In genomic region chr12:55399128-55399677, GRCm38 (mm10) we compare ENCODE assay signal across 7 mouse cellular contexts. TPM values are rescaled to one million over a fixed set of nuclear protein-coding genes. Genes with fewer than 3 reads are reported as not detected.
A peak's percentile ranks its signal among the peaks of the same experiment; 100 is the strongest.
DNase-seq lines count a peak whose midpoint lies in the region; ATAC-seq and TF ChIP-seq lines count a peak whose summit lies in the region.

No protein-coding gene starts in this region.

- no peaks in the 10 kb centered on the region for H3K9me3 ChIP-seq in forebrain, embryonic 13.5 days (replicated peaks)
- no peaks in the 10 kb centered on the region for H3K9me3 ChIP-seq in liver, embryonic 13.5 days (replicated peaks)
- no peaks in the 10 kb centered on the region for H3K9me3 ChIP-seq in stomach, postnatal 0 days (ENCODE audit: control insufficient read depth, low read length)

- DNase-seq in testis, postnatal 14 days (ENCODE audit: low spot score) = no peak
- no peak for DNase-seq in liver, embryonic 13.5 days
- no peak for DNase-seq in stomach, postnatal 0 days (ENCODE audit: low spot score)
- DNase-seq in retina, embryonic 14.5 days (ENCODE audit: low spot score) = no peak
- DNase-seq in cerebellum, adult 18-20 months = no peak

- H3K4me1 ChIP-seq in testis, adult 2 months (ENCODE audit: control insufficient read depth, insufficient read depth, low read length) = peaks cover 7% of the 10 kb centered on the region
- peaks cover 15% of the 10 kb centered on the region for H3K4me1 ChIP-seq in forebrain, embryonic 13.5 days
- peaks cover 27% of the 10 kb centered on the region for H3K4me1 ChIP-seq in liver, embryonic 13.5 days (replicated peaks)
- peaks cover 9% of the 10 kb centered on the region; the same call in 1 of the 2 replicates for H3K4me1 ChIP-seq in stomach, postnatal 0 days (replicated peaks; ENCODE audit: control insufficient read depth, insufficient read depth)

- peak overlapping the region; percentile 97 for H3K4me3 ChIP-seq in testis, adult 2 months (ENCODE audit: control insufficient read depth, low read depth, low read length)
- peak overlapping the region; percentile 85 for H3K4me3 ChIP-seq in forebrain, embryonic 13.5 days
- H3K4me3 ChIP-seq in liver, embryonic 13.5 days (replicated peaks) = peak overlapping the region; percentile 92
- peak overlapping the region; percentile 93 for H3K4me3 ChIP-seq in stomach, postnatal 0 days (ENCODE audit: low read depth, low read length)

- no peak for TF ChIP-seq POLR2A in testis, adult 2 months (IDR thresholded peaks at IDR 0.05; ENCODE audit: control insufficient read depth, low read depth, low read length)

- peak overlapping the region; percentile 90 for H3K27ac ChIP-seq in testis, adult 2 months (ENCODE audit: control insufficient read depth, insufficient read depth, low read depth, low read length)
- peak overlapping the region; percentile 87 for H3K27ac ChIP-seq in forebrain, embryonic 13.5 days
- H3K27ac ChIP-seq in liver, embryonic 13.5 days = peak overlapping the region; percentile 81
- H3K27ac ChIP-seq in stomach, postnatal 0 days (replicated peaks) = peak overlapping the region; percentile 97

- ATAC-seq in forebrain, embryonic 13.5 days = no peak; the same call in 1 of the 2 replicates
- peak; percentile 39 for ATAC-seq in liver, embryonic 13.5 days (ENCODE audit: low read depth)
- no peak for ATAC-seq in stomach, postnatal 0 days (ENCODE audit: low FRiP score, low TSS enrichment)

- H3K36me3 ChIP-seq in testis, adult 2 months (ENCODE audit: control insufficient read depth, insufficient read depth, low read length) = no peaks in the 10 kb centered on the region
- peaks cover 12% of the 10 kb centered on the region; the same call in 1 of the 2 replicates for H3K36me3 ChIP-seq in forebrain, embryonic 13.5 days (ENCODE audit: poor library complexity, severe bottlenecking)
- H3K36me3 ChIP-seq in liver, embryonic 13.5 days = peaks cover 14% of the 10 kb centered on the region
- H3K36me3 ChIP-seq in stomach, postnatal 0 days (ENCODE audit: control insufficient read depth, insufficient read depth, low read length) = 0 out of 2 replicates have a peak, but pooled peaks cover 3% of the 10 kb centered on the region

- TF ChIP-seq EP300 in stomach, postnatal 0 days (optimal IDR thresholded peaks at IDR 0.05) = no peak

- under 1% methylated on average over 20 of the region's 20 CpGs for WGBS in forebrain, embryonic 13.5 days
- under 1% methylated on average over 20 of the region's 20 CpGs for WGBS in liver, embryonic 13.5 days (ENCODE audit: insufficient replicate concordance)
- 1% methylated on average over 20 of the region's 20 CpGs for WGBS in stomach, postnatal 0 days

- no peak for TF ChIP-seq CTCF in testis, adult 2 months (IDR thresholded peaks at IDR 0.05; ENCODE audit: control insufficient read depth, insufficient read depth, insufficient replicate concordance, low read depth, low read length)
- TF ChIP-seq CTCF in stomach, postnatal 0 days (IDR thresholded peaks at IDR 0.05; ENCODE audit: low read depth) = no peak

- peak overlapping the region; percentile 94 for H3K4me2 ChIP-seq in forebrain, embryonic 13.5 days
- peak overlapping the region; percentile 91 for H3K4me2 ChIP-seq in liver, embryonic 13.5 days
- H3K4me2 ChIP-seq in stomach, postnatal 0 days (replicated peaks; ENCODE audit: low read depth) = peak overlapping the region; percentile 74

- peak overlapping the region; percentile 91 for H3K9ac ChIP-seq in forebrain, embryonic 13.5 days
- peak overlapping the region; percentile 93 for H3K9ac ChIP-seq in liver, embryonic 13.5 days
- H3K9ac ChIP-seq in stomach, postnatal 0 days (ENCODE audit: low read length) = peak overlapping the region; percentile 95

- H3K27me3 ChIP-seq in testis, adult 2 months (ENCODE audit: control insufficient read depth, insufficient read depth, low read length) = no peaks in the 10 kb centered on the region
- H3K27me3 ChIP-seq in forebrain, embryonic 13.5 days = no peaks in the 10 kb centered on the region
- no peaks in the 10 kb centered on the region for H3K27me3 ChIP-seq in liver, embryonic 13.5 days
- H3K27me3 ChIP-seq in stomach, postnatal 0 days (ENCODE audit: control insufficient read depth, insufficient read depth, low read length) = no peaks in the 10 kb centered on the region

RNA-seq across cellular contexts. Expression of gene Psma6, which starts 15.2 kb away (rescaled TPM):
- 448 and 538 TPM in 2 replicates for polyA plus RNA-seq in testis, adult 2 months (2012; rRNA removed)
- 505 and 510 TPM in 2 replicates for polyA plus RNA-seq in forebrain, embryonic 13.5 days (2015; fragmentation: Nextera tagmentation; extraction: Ambion mirVana)
- 281 and 285 TPM in 2 replicates for polyA plus RNA-seq in liver, embryonic 13.5 days (2015; fragmentation: Nextera tagmentation; extraction: Ambion mirVana)
- polyA plus RNA-seq in stomach, postnatal 0 days (2015; fragmentation: Nextera tagmentation; extraction: Ambion mirVana) = 357 and 358 TPM in 2 replicates
